ENCODE assay signal across 8 mouse cellular contexts in the genomic region with DNA sequence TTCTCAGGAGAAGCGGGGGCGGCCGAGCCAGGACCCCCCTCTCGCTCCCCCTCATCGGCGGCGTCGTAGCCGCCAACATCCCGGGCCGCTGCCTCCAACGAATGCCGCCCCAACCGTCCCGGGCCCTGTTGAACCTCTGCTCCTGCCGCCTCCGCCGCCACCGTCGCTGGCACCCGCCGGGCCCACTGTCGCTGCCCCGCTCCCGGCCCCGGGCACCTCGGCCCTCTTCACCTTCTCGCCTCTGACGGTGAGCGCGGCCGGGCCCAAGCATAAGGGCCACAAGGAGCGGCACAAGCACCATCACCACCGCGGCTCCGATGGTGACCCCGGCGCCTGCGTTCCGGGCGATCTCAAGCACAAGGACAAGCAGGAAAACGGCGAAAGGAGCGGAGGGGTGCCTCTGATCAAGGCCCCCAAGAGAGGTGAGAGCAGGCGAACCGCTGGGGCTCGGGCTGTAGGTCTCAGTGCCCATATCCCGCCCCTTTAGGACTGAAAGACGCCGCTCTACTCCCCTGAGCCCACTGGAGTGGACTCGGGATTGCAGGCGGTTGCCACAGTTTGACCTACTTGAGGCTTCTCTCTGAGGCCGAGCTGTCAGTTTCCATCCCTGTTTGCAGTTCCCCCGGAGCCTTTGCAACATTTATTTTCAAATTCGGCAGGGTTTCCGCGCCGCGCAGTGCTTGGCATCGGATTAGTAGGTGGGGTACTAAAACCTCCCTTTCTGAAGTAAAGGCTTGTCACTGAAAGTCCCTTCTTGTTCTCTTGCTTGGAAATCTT. TPM values are rescaled to one million over a fixed set of nuclear protein-coding genes. Genes with fewer than 3 reads are reported as not detected.
DNase-seq lines count a peak whose midpoint lies in the region; ATAC-seq and TF ChIP-seq lines count a peak whose summit lies in the region.

No protein-coding gene starts in this region.

- TF ChIP-seq CTCF in spleen, adult 2 months (IDR thresholded peaks at IDR 0.05; ENCODE audit: extremely low read depth, insufficient read depth, insufficient read length, insufficient replicate concordance) = no peak

- peak overlapping the region; percentile 89 for H3K4me3 ChIP-seq in forebrain, embryonic 15.5 days
- peak overlapping the region; percentile 96 for H3K4me3 ChIP-seq in hindbrain, embryonic 12.5 days
- H3K4me3 ChIP-seq in spleen, adult 2 months (ENCODE audit: extremely low read depth, insufficient read depth, insufficient read length) = peak overlapping the region; percentile 98

- TF ChIP-seq POLR2A in spleen, adult 2 months (IDR thresholded peaks at IDR 0.05; ENCODE audit: low read depth, low read length) = no peak

- peak; percentile 63 for ATAC-seq in forebrain, embryonic 15.5 days (replicated peaks)
- peak; percentile 53 for ATAC-seq in hindbrain, embryonic 12.5 days (ENCODE audit: low FRiP score)
- peak; percentile 9; the same call in 1 of the 2 replicates for ATAC-seq in megakaryocyte progenitor cell, adult 5-6 weeks (replicated peaks; ENCODE audit: poor library complexity)

- DNase-seq in left cerebral cortex, adult 18-20 months (ENCODE audit: low spot score in 2 of 2) = peak; percentile 32 to 50
- DNase-seq in left cerebral cortex, adult 11 months (ENCODE audit: low spot score) = no peak
- DNase-seq in adrenal gland, postnatal 36 days = peak; percentile 59 to 65
- DNase-seq in left cerebral cortex, postnatal 25 days (ENCODE audit: low spot score in 2 of 2) = peak; percentile 41 to 55
- DNase-seq in spleen, adult 2 months (ENCODE audit: low read depth in 1 of 2, low spot score in 2 of 2) = no peak

- no peaks in the 10 kb centered on the region for H3K36me3 ChIP-seq in forebrain, embryonic 15.5 days
- no peaks in the 10 kb centered on the region for H3K36me3 ChIP-seq in hindbrain, embryonic 12.5 days
- H3K36me3 ChIP-seq in spleen, adult 2 months (ENCODE audit: control insufficient read depth, insufficient read depth, low read length) = no peaks in the 10 kb centered on the region; the same call in 1 of the 2 replicates

- H3K27ac ChIP-seq in forebrain, embryonic 15.5 days (replicated peaks) = peak overlapping the region; percentile 96
- peak overlapping the region; percentile 95 for H3K27ac ChIP-seq in hindbrain, embryonic 12.5 days
- peak overlapping the region; percentile 91 for H3K27ac ChIP-seq in spleen, adult 2 months (ENCODE audit: insufficient read depth, low read length)

- intact Hi-C loops in left cerebral cortex, postnatal 25 days (cut with DNase I) = loop anchor here (1.0 to 10.0 kb wide), 3 partner anchors 53 to 530 kb away; partner anchors contain the start of genes Hipk1 and Phtf1

- H3K4me2 ChIP-seq in forebrain, embryonic 15.5 days (replicated peaks) = peak overlapping the region; percentile 71
- peak overlapping the region; percentile 75 for H3K4me2 ChIP-seq in hindbrain, embryonic 12.5 days (replicated peaks)

- peak overlapping the region; percentile 96 for H3K9ac ChIP-seq in forebrain, embryonic 15.5 days (replicated peaks)
- peak overlapping the region; percentile 96 for H3K9ac ChIP-seq in hindbrain, embryonic 12.5 days

- no peaks in the 10 kb centered on the region for H3K9me3 ChIP-seq in forebrain, embryonic 15.5 days
- H3K9me3 ChIP-seq in hindbrain, embryonic 12.5 days (replicated peaks) = no peaks in the 10 kb centered on the region

- under 1% methylated on average over 60 of the region's 60 CpGs for whole genome bisulfite sequencing in forebrain, embryonic 15.5 days
- WGBS in hindbrain, embryonic 12.5 days = under 1% methylated on average over 60 of the region's 60 CpGs
- under 1% methylated on average over 52 of the region's 60 CpGs for WGBS in spleen, adult 2 months

- H3K4me1 ChIP-seq in forebrain, embryonic 15.5 days = peaks cover 20% of the 10 kb centered on the region
- H3K4me1 ChIP-seq in hindbrain, embryonic 12.5 days = peaks cover 11% of the 10 kb centered on the region
- H3K4me1 ChIP-seq in spleen, adult 2 months (ENCODE audit: control insufficient read depth, insufficient read depth, insufficient read length) = no peaks in the 10 kb centered on the region

- no peaks in the 10 kb centered on the region for H3K27me3 ChIP-seq in forebrain, embryonic 15.5 days
- H3K27me3 ChIP-seq in hindbrain, embryonic 12.5 days = no peaks in the 10 kb centered on the region
- H3K27me3 ChIP-seq in spleen, adult 2 months (ENCODE audit: control insufficient read depth, insufficient read depth, low read length) = no peaks in the 10 kb centered on the region

RNA-seq across cellular contexts. Expression of gene Rsbn1, which starts 1.0 kb away (rescaled TPM):
- 10 to 100 TPM; 25.5 to 28.7 TPM for total RNA-seq in left cerebral cortex, adult 18-20 months (2021)
- 10 to 100 TPM; 16.0 to 18.4 TPM for total RNA-seq in adrenal gland, postnatal 36 days (2021)
- 25.6 and 27.0 TPM in 2 replicates for polyA plus RNA-seq in forebrain, embryonic 15.5 days (2015; fragmentation: Nextera tagmentation; extraction: Ambion mirVana)
- 23.8 and 27.6 TPM in 2 replicates for polyA plus RNA-seq in hindbrain, embryonic 12.5 days (2016; fragmentation: Nextera tagmentation; extraction: Ambion mirVana)
- 10 to 100 TPM; 21.9 to 22.9 TPM for total RNA-seq in left cerebral cortex, postnatal 25 days (2021)
- 56.7 and 62.2 TPM in 2 replicates for total RNA-seq in megakaryocyte progenitor cell, adult 5-6 weeks (2015)
- total RNA-seq in megakaryocyte progenitor cell, adult 5-6 weeks (2017) = 52.8 and 57.6 TPM in 2 replicates
- polyA plus RNA-seq in spleen, adult 2 months (2012; rRNA removed) = 3.5 and 5.2 TPM in 2 replicates

RNA-seq across cellular contexts. Expression of gene Phtf1, which starts 53.0 kb away (rescaled TPM):
- total RNA-seq in left cerebral cortex, adult 18-20 months (2021) = 10 to 100 TPM; 44.6 to 49.2 TPM
- 10 to 100 TPM; 18.7 to 20.8 TPM for total RNA-seq in adrenal gland, postnatal 36 days (2021)
- polyA plus RNA-seq in forebrain, embryonic 15.5 days (2015; fragmentation: Nextera tagmentation; extraction: Ambion mirVana) = 26.9 and 28.9 TPM in 2 replicates
- polyA plus RNA-seq in hindbrain, embryonic 12.5 days (2016; fragmentation: Nextera tagmentation; extraction: Ambion mirVana) = 48.9 and 49.9 TPM in 2 replicates
- 10 to 100 TPM; 46.7 to 50.6 TPM for total RNA-seq in left cerebral cortex, postnatal 25 days (2021)
- 18.8 and 20.3 TPM in 2 replicates for total RNA-seq in megakaryocyte progenitor cell, adult 5-6 weeks (2015)
- total RNA-seq in megakaryocyte progenitor cell, adult 5-6 weeks (2017) = 27.3 and 32.7 TPM in 2 replicates
- polyA plus RNA-seq in spleen, adult 2 months (2012; rRNA removed) = 4.1 and 5.6 TPM in 2 replicates

RNA-seq across cellular contexts. Expression of gene Ptpn22, which starts 55.3 kb away (rescaled TPM):
- total RNA-seq in left cerebral cortex, adult 18-20 months (2021) = 1 to 10 TPM; 1.0 to 1.3 TPM
- total RNA-seq in adrenal gland, postnatal 36 days (2021) = 1 to 10 TPM; 1.4 to 1.7 TPM
- polyA plus RNA-seq in forebrain, embryonic 15.5 days (2015; fragmentation: Nextera tagmentation; extraction: Ambion mirVana) = 0.24 and 0.28 TPM in 2 replicates
- 0.27 and 0.51 TPM in 2 replicates for polyA plus RNA-seq in hindbrain, embryonic 12.5 days (2016; fragmentation: Nextera tagmentation; extraction: Ambion mirVana)
- 1 to 10 TPM; 1.2 to 1.7 TPM for total RNA-seq in left cerebral cortex, postnatal 25 days (2021)
- 78.1 and 81.2 TPM in 2 replicates for total RNA-seq in megakaryocyte progenitor cell, adult 5-6 weeks (2015)
- total RNA-seq in megakaryocyte progenitor cell, adult 5-6 weeks (2017) = 45.3 and 57.6 TPM in 2 replicates
- polyA plus RNA-seq in spleen, adult 2 months (2012; rRNA removed) = 23.8 and 27.3 TPM in 2 replicates

Comparison
In these comparisons a context has a peak if more than half of its experiments do, and no peak if none do; other contexts are left out.
1. DNase-seq: peak in left cerebral cortex, adult 18-20 months (2 of 2), adrenal gland, postnatal 36 days (2 of 2) and left cerebral cortex, postnatal 25 days (2 of 2); none in left cerebral cortex, adult 11 months (single experiment) and spleen, adult 2 months (0 of 2).
2. ATAC-seq: peak in every context shown above with its lines; median percentile 63 in forebrain, embryonic 15.5 days; 53 in hindbrain, embryonic 12.5 days; 9 in megakaryocyte progenitor cell, adult 5-6 weeks.
3. RNA of gene Ptpn22, which starts 55.3 kb away (total RNA-seq): 45.3 to 81.2 TPM in megakaryocyte progenitor cell, adult 5-6 weeks; 1.4 to 1.7 TPM in adrenal gland, postnatal 36 days, 1.2 to 1.7 TPM in left cerebral cortex, postnatal 25 days and 1.0 to 1.3 TPM in left cerebral cortex, adult 18-20 months; every median in the first group is over 10 times any median in the second.
4. Peak in every context shown above with its lines, with median percentiles within 50 percentile points of each other: H3K27ac ChIP-seq and H3K4me3 ChIP-seq.